Mouse (Mus musculus): ENCODE measurements around the gene Ddx39b.

- no peak for TF ChIP-seq POLR2A (IDR thresholded peaks at IDR 0.05; ENCODE audit: insufficient read depth, low read depth, low read length)
- TF ChIP-seq CTCF (IDR thresholded peaks at IDR 0.05) = no peak
- no peak for TF ChIP-seq EP300 (IDR thresholded peaks at IDR 0.05; ENCODE audit: insufficient read depth, low read depth, low read length)
These were observed 13.8 kb downstream of the Ddx39b start for GRCm38 (mm10) chr17:35255301-35255700.

All from heart, adult 2 months (tissue).